Mouse (Mus musculus) layer of hippocampus, adult 9-11 months (tissue): ENCODE results near the gene Babam2.
A peak's percentile ranks its signal among the peaks of the same experiment; 100 is the strongest.
"Not testable (repeated sequence)": the region's sequence is repeated elsewhere in the genome, so short reads cannot be mapped to it uniquely, and the experiment has no call there.

Experiments used
- DNase-seq: peaks from one replicate; pipeline ENCODE4 v3.0.0; 2022

Gene Babam2

DNA sequence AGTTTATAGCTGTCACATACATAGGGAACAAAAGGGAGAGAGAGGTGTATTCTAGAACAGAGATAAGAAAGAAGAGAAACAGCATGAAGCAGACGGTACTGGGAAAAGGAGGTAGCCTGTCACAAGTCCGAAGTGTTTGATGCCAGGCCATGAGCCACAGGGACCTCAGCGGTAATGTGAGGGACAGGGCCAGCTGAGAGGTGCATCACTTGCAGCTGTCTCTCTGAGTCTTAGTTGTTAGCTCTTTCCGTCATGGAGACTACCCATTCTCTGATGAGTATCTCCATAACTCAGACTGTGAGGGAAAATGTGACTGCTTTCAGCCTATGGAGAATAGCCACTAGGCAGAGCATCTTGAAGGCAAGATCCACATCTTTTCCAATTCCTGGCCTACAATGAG is 253.0 kb downstream of the Babam2 start:
- DNase-seq: no peak

DNA sequence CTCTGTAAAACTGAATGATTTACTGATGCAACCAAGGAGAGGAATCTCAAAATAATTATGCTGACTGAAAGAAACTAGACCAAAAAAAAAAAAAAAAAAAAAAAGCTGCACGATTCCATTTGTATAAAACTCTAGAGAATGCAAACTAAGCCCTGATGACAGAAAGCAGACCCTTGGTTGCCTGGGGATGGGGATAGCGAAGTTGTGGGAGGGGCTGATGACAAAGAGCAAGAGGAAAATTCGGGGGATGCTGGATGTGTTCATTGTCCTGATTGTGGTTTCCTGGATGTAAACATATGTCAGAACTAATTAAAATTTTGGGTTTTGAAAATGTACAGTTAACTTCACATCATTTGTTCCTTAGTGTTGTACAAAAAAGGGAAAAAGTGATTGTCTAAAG is 257.7 kb downstream of the Babam2 start:
- no peak for DNase-seq

DNA sequence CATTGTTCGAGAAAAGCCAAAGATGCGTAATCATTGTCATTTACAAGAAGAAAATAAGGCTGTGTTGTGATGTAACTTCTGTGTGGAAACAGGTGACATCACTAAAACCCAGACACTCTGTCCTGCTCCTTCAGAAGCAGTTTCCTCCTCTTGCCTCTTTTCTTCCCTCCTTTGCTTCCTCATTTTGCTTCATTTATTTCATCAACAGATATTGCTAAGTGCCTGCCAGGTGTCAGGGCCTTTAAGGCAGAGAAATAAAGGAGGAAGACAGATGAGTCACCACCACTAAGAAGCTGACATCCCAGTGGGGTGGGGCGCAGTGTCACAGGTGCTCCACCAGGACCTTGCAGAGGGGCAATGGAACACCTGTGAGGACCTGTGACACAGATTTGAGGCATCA is 258.9 kb downstream of the Babam2 start:
- DNase-seq: no peak

DNA sequence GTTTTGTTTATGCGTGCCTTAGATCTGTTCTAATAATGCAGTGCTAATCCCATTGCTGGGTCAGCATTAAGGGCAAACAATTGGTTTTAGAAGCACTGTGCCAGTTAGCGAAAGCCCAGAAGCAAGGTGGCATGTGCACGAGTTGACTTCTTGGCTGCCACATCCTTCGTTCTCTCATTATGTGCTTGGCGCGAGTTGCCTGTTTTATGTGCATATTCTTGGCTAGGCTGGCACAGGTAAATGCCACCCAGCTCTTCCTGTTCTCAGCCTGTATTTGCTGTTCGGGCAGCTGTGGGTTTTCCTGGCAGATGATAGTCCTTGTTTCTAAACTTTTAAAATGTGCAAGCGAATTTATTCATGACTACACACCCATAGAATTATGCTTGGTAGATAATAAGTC is 262.4 kb downstream of the Babam2 start:
- DNase-seq: peak; percentile 64

DNA sequence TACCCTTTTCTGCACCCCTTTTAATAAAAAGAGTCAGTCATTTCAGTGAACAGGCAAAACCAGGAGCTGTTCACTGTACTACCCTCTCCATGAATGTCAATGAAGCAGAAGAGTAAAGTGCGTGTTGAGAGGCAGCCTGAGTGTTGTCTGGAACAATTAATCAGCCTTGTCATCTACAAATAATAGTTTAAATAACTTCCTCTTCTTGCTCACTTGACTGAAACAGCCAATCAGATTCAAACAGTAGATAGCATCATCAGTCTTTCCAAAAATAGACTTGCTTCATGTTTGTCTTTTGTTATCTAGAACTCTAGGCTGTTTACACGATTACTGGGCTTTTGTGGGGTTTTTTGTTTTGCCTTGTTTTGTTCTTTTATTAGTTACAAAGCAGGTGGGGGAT is 263.9 kb downstream of the Babam2 start:
- no peak for DNase-seq

DNA sequence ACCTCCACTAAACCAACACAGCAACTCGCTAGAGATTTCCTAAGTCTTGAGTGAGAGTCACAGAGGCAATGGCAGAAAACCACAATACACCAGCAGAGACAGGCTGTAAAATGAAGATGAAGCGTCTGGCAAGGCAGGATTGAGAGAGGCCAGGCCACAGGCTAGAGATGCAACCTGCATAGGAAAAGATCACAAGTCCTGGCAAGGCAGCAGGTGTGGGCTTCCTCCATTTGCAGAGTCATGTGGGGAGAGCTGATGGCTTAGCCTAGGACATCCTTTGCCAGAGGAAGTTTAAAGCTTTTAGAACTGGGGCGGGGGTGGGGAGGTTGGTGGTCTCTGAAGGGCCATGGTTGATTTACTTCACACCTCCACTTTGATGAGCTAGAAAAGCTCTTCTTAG is 264.9 kb downstream of the Babam2 start:
- no peak for DNase-seq

DNA sequence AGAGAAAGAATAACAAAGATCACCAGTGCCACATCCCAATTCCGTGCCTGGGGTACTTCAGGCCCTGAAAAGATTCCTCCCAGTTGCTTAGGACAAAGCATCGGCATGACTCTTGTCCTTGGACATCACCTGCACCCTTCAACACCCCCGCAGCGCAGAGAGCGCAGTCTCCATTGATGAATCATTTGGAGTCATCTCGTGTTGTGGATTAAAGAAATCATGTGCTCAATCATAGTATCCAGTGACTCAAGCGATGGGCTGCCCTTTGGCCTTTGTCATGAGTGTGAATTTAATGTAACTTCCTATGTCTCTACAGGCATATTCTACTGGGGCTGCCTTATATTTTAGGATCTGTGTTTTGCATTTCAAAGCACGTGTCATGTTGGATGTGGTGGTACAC is 265.9 kb downstream of the Babam2 start:
- no peak for DNase-seq

DNA sequence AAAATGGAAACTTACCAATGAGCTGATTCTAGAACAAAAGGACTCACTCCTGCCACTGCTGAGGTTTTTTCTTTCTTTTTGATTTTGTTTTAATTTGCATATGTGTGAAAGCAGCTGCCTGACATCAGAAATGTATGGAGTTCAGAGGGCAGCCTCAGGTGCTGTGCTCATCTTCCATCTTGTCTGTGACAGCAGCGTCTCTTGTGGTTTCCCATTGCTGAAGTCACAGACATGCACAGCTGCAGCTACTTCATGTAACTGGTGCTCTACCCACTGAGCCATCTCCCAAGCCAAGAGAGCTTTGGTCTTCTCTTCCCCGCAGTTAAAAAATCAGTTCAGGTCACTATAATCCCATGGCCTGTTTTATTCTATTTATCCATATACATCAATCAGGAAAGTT is 266.4 kb downstream of the Babam2 start:
- DNase-seq: no peak

DNA sequence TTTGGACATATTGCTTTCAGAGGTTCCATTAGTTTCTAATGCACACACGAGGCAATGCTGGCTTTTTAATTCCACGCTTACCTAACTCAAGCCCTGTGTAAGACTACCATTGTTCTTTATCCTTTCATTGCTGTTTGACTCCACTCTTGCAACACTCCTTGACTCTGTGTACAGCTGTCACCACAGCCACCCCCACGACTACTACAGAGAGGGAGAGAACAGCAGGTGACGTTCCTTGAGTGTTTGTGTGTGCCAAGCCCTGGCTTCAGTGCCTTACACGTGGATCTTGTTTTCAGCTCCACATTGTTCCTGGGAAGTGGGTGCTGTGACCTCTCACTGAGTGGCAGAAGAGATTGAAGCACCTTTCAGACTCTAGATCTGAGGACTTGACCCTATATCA is 269.3 kb downstream of the Babam2 start:
- no peak for DNase-seq

DNA sequence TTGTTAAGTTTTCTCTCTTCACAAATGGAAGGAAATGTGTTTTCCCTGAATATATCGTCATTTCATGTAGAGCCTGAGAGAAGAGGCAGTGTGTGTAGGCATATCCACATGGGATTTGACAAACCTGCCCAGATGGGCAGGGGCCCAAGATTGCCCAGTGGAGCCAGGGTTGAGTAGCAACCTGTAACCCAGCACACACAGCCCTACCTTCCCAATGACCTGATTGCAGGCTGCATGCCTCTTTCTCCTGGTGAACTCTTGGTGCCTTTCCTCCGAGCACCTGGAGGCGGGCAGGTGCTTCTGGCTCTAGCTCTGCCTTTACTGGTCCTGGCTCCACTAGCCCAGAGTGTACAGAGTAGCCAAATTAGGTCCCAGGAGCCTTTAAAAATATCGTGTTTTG is 270.0 kb downstream of the Babam2 start:
- no peak for DNase-seq

DNA sequence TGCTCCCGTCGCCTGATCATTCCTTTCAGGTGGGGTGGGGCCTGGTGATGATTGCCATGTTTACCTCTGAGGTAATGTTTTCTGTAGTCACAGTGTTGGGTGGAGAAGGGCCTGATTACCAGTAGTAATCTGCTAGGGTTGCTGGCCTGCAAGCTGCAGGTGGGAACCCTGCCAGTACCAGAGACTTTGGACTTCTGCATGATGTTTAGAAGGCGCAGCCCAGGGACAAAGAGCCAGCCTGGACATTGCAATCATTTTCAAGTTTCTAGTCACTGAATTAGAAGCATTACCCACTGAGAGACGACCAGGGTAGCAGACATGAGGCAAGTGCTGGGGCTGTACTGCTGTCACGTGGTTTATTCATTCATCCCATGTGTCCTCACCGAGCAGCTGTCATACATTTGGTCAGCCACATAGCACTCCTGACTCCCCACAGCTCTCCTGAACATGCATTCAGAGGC is 270.6 kb downstream of the Babam2 start:
- DNase-seq: no peak

DNA sequence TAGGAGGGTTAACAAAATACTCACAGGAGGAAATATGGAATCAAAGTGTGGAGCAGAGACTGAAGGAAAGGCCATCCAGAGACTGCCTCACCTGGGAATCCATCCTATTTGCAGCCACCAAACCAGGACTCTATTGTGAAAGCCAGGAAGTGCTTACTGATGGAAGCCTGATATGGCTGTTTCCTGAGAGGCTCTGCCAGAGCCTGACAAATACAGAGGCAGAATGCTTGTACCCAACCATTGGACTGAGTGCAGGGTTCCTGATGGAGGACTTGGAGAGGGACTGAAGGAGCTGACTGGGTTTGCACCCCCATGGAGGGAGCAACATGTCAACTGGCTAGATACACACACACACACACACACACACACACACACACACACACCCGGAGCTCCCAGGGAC is 274.9 kb downstream of the Babam2 start:
- DNase-seq: not testable (repeated sequence)

DNA sequence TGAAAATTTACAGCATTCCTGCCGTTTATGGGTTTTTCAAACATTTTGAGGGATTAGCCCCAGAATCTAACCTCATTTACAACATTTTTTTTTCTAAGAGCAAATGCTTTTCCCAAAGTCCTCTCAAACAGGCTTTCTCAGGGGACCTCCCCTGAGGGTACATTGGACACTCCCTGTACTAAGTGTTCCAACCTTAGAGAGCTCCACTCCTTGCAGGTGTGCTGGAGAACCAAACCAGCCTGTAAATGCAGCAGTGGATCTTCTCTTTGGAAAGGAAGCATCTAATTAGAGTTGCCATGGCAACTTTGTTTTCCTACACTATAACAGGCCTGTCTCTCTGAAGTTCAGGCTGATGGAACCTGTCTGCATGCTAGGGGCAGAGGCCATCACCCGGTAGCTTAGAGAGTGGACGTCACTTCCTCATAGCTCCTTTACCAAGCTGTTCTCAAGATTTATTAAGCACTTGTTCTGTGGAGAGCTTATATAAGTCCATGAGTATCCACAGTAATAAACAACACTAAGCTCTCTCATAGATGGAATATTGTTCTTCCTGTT is 277.2 kb downstream of the Babam2 start:
- DNase-seq: no peak

DNA sequence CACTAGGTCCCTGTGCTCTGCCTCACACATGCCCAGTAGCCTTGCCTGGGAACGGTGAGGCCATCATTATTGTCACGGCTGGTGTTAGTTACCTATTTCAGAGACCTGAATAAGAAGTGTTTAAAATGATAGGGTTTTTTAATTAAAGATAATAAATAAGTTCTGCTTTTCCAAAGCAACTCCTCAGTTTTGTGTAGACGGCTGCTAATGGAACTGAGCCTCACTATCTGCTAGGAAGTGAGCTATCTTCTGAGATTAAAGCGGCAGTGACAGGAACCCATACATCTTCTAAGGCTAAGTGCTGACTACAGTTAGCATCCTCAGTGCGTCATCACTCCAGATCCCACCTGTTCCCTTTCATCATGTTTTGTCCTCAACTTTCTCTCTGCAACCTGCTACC is 284.6 kb downstream of the Babam2 start:
- no peak for DNase-seq

DNA sequence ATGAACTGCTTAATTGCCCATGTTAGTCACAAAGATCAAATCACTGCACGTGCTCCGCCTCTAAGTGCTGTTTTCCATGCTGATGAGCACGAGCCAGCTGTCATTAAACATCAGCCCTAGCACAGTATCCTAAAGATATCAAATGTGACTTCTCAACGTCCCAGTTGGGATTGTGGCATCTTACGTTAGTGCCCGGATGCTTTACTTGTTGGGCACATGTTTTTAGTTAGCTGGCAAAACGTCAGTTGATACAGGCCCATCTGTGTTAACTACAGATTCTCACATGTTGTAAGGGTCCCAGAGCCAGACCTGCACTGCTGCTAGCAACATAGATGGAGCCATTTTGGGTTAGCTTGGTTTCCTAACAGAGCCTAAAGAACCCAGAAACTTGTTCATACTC is 285.7 kb downstream of the Babam2 start:
- no peak for DNase-seq

DNA sequence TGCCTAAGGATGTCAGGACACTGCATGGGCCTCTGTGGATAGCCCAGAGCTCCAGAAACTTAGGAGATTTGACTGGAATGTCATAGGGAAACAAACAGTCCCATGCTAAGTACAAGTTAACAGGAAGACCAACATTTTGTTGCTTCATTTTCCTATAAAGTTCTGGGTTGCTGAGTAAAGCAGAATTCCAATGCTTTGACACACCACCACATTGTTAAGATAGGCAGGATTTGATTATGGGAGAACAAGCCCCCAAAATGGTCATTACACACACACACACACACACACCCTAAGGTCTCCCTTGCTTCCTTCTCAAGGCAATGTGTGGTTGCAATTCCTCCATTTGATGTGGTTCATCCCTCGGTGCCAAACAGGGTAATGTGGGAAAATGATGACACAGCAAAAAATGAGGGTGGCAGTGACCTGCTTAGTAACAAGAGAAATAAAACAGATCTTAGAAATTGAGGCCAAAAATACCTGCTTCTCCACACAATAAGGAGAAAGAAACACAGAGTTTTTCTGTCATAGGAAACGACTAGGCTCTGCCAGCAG is 286.4 kb downstream of the Babam2 start:
- no peak for DNase-seq

DNA sequence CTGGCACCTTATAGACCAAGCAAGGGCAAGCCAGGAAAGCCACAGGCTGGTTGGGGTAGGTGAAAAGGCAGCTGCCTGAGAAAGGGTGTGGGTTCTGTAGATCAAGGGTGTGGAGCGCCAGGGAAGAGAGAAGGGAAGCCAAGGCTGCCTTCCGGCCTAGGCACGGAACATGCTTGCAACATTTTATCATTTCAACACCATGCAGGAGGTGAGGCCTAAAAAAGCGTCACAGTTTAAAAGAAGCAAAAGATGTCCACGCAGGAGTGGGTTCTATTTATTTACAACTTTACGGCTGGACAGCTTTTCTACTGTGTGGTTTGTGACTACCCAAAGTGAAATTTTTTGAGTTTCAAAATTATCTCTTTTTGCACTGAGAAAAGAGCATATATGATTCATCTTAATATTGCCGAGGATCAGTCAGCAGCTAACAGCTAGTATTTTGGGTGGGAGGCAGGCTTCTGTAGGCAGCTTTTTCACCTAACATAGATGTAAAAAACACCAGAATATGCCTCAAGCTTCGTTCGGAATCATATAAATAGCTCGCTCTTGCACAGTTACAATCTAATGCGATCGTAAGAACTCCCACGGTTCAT is 287.0 kb downstream of the Babam2 start:
- peak; percentile 46 for DNase-seq

DNA sequence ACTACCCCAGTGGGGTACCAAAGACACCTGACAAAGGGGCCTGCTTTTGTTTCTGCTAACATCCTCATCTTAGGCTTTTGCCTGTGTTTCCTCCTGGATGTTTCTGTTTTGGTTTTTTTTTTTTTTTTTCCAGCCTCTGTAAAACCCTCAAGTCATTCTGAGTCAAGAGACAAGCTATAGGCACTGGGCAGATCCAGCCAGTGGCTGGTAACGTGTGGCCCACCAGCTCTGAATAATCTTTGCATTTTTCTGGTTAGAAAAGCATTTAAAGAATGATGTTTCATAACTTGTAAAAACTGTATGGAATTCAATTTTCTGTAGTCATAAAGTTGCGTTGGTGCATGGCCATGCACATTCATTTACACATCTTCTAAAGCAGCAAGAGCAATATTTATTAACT is 287.5 kb downstream of the Babam2 start:
- DNase-seq: no peak

DNA sequence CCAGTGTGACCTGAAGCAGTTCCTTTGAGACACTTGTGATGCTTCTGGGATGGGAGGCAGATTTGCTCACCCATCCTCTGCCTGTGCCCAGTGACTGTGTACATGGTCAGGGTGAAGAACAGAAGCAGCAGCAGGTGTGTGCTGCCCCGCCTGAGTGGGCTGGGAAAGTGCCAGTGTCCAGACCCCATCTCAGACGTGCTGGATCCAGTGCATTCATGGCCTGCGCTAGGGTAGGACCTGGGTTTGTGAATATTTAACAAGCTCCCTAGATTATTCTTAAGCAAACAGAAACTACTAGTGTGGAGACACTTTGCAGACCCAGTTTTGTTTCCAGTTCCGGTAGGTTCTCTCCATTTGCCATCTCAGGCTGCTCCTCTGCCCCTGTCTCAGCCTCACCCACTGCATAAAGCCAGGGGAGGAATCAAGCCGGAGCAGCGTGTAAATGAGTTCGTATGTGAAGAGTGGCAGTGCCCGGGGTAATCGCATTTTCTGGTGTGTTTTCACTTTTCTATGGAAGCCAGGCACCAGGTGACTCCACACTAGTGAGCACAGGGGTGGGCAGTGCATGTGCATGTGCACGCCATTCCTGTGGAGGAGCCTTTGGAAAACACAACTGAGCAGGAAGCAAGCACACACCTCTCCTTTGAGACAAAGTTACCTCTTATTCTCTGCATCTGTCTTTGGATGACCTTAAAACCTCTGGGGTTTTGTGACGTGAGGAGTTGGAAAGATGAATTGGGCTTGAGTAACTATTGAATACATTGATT is 290.2 kb downstream of the Babam2 start:
- no peak for DNase-seq

DNA sequence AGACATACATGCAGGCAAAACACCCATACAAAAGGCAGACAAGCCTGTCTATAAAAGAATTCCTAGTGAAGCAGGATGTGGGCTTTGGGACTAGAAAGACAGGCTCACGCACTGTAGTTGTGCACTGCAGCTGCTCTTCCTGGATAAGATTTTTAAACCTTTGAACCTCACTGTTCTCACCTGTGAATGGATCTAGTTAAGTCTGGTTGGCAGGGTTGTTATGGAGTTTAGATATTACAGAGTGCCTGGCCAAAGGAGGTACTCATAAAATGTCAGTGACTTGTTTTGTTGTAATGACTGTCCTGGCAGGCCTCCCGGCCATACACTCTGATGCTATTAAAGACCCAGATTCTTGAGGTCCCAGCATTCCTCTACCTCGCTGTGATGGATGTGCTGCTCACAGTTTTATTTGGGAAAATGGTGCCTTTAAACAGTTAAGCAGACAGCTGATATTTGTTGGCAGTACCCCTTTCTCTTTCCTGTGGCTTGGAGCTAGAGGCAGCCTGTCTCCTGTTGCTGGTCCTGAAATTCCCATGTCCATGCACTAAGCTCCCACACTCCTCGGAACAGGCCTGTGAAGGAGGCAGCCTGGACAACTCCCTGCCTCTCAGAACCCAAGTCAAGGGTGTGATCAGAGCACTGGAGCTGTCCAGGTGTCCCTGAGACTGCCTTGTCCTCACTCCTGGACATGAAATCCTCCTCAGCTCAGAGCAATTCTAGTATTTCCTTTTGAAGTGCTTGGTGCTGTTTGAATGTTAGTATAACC is 299.9 kb downstream of the Babam2 start:
- DNase-seq: no peak

DNA sequence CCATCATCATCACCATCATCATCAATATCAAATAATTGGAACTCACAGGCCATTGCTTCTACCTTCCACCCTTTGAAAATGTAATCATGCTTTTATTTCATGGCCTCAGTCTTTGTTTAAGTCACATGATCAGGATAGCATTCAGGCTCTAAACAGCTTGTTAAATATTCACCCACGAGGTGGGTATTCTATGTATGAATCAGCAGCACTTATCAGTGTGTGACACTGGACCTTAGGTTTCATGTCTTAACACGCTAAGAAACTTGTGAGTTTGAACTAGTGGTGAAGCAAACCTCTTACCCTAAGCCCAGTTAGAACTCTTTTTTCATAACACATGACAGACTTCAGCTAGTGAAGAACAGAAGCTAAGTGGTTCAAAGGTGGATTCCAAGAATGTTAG is 301.3 kb downstream of the Babam2 start:
- no peak for DNase-seq

DNA sequence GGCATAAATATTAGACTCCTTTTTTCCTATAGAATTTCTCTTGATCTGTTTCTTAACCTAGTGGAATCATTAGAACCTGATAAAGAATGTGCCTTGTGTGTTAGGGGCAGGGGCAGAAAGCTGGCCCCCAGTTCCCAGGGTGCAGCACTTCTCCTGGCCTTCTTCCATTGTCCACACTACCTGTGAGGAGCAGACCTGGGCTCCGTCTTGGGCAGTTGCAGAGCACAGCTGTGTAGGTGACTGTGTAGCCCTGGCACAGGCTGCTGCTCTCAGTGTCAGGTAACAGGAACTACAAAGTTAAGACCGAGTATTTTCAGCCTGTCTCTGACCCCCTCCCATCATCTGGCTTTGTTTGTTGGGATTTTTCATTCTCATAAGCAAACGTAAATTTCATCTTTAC is 302.6 kb downstream of the Babam2 start:
- no peak for DNase-seq

DNA sequence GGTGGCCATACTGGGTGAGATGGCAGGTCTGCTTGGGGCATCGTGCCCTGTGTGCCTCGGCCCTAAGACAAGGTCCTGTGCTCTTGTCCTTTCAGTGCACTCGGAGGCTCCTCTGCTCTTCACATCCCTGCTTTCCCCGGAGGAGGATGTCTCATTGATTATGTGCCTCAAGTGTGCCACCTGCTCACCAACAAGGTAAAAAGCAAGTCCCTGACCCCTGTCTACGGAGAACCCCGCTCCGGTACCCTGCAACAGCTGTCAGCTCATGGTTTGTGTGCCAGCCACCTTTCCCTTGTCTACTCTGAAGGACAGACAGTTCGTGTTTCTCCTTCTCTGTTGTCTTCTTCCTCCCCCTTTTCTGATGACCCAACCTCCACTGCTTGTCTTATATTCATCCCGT is 303.8 kb downstream of the Babam2 start:
- no peak for DNase-seq

DNA sequence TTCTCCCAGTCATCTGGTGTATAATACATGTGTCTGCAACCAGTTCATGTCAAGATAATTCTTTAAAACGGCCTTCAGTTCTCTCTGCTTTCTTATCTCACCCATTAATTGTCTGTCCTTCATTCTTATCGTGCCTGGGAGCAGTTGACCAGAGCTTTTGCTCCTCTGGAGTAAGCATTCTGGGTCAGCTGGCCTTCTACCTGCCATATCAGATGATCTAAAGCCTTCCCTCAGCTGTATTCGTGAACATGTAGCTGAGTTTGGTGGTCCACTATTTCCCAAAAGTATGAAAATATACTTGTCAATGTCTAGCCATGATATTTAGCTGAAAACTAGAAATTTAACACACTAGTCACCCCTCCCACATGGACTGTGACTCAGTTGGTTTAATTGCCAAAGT is 304.3 kb downstream of the Babam2 start:
- DNase-seq: no peak
